Mouse (Mus musculus) right cerebral cortex, adult 18-20 months (tissue): ENCODE data around the gene Slc25a35.
"Not testable (repeated sequence)": the region's sequence is repeated elsewhere in the genome, so short reads cannot be mapped to it uniquely, and the experiment has no call there.

Experiments
- DNase-seq: peaks from one replicate; pipeline ENCODE4 v3.0.0; 2022; ENCODE audit warnings: mixed read lengths

Slc25a35 gene

GRCm38 (mm10) chr11:68967337-68968282 is at the start of gene Slc25a35:
TSS of gene Slc25a35 (plus strand) at chr11:68968131.
- peak; percentile 95 for DNase-seq

- no peak for DNase-seq
Observed at GRCm38 (mm10) chr11:68923191-68923590, 44.7 kb upstream of the Slc25a35 start.

GRCm38 (mm10) chr11:68924749-68925148 is 43.2 kb upstream of the Slc25a35 start:
- no peak for DNase-seq

DNA sequence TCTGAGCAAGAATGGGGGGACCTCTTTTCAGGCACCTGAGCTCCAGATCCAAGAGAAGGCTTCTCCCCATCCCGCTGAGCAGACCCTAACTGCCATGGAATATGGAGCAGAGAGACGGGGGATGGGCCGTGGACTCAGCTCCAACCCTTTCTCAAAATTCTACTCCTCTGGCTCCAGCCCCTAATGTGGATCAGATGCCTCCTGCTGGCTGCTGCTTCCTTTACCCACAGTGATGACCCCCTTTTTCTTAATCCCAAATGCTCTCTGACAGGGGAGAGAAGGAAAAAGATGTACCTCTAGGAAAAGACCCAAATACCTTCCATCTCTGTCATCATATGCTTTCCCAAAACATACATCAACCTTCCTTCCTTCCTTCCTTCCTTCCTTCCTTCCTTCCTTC is 41.0 kb upstream of the Slc25a35 start, which contains the start of gene Odf4:
Gene Odf4, minus strand, starts transcription at position 101 of the 400 bp plus-strand sequence.
- DNase-seq: no peak

DNA sequence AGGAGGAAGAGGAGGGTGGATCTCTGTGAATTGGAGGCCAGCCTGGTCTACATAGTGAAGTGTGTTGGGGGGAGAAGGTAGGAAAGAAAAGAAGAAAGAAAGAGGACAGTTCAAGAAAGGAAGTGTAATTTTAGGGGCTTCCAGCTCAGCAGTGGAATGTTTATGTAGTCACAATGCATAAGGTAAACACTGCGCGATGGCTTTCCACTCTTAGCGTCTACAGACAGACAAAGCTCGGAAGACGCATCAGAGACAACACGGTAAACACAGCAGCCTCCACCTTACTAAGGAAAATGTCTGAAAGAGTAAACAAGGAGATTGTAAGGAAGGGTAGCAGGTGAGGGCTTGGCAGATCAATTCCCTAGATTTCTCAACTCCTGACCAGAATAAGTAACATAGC is 38.0 kb upstream of the Slc25a35 start:
- no peak for DNase-seq

DNA sequence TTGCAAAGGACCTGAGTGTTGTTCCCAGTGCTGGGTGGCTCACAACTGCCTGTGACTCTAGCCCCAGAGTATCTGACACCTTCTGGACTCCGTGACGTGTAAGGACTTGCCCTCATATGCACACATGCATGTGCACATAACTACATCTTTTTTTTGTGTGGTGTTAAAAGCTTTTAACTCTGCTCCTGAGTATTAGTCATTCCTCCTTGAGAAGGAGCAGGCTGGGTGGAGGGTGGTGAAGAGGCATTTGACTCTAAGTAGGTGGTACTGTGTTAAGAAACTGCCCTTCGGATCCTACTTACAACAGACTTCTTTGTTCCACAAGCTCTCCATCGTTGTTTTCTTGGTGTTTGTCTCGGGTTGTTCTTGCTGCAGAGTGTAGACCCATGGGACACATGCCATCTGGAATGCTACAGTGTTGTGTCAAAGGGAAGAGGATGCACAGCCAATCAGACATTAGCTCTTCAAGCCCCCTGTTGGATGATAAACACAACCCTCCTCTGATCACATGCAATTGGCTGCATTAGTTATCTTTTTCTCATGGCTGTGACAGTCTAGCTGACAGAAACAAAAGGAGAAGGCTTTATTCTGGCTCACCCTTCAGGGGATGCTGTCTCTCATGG is 33.9 kb upstream of the Slc25a35 start:
- DNase-seq: no peak

DNA sequence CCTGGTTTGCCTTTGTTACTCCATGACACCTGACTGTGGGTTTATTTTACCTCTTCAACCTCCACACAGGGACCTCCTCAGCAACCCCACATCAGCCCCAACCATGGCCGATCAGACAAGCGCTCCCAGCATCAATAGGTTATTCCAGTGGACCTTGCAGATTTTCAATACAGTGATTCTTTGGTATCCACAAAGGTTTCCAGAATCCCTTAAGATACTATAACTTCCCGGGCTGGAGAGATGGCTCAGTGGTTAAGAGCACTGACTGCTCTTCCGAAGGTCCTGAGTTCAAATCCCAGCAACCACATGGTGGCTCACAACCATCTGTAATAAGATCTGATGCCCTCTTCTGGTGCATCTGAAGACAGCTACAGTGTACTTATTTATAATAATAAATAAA is 31.0 kb upstream of the Slc25a35 start:
- not testable (repeated sequence) for DNase-seq

DNA sequence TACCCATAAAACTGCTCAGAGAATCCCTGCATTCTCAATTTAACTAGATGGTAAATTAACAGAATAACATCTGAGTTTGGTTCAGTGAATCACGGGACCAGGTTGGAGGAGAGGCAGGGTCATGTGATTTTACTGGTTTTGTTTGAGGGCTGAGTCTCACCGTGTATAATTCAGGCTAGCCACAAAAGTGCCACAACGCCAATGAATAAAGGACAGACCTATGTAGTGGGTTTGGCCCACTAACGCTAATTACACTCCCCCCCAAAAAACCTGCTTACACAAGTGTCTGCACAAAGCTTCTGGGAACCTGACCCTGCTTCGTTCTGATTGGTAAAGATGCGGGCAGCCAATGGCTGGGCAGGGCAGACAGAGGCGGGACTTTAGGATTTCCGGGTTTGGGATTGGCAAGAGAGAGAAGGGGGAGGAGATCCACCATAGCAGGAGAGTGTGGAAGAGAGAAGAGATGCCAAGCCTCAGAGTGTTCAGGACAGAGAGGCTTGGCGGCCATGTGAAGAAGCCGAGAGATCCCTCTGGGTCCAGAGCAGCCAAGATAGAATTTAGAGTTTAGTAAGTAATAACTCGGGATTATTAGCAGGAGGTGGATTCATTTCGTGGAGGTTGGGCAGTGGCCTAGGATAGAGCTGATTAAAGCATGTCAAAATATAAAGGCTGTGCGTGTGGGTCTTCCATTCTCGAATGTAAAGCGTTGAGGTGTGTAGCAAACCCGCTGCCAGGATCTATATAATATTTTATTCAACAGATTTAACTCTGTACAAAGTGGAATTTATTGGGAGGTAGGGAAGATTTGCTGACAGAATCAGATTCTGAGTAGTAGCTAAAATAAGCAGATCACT is 28.3 kb upstream of the Slc25a35 start:
- DNase-seq: peak; percentile 94

- DNase-seq: no peak
Observed at GRCm38 (mm10) chr11:68940516-68940915, 27.4 kb upstream of the Slc25a35 start.

GRCm38 (mm10) chr11:68942731-68943130 is 25.2 kb upstream of the Slc25a35 start:
- DNase-seq: no peak

DNA sequence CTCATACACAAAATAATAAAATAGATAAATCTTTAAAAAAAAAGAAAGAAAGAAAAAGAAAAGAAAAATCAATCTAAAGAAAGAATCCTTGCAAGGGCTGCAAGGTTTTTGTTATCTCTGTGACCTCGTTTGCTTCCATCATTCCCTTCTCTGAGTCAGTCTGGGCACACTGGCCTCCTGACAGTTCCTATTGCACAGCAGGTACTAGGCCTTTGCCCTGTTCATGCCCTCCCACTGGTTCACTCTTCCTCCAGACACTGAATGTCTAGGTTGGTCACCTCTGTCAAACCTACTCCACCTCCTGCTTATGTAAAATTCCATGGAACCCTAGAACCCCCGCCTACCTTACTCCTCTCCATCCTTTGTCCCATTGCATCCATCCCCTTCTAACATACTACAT is 22.7 kb upstream of the Slc25a35 start:
- DNase-seq: no peak

DNA sequence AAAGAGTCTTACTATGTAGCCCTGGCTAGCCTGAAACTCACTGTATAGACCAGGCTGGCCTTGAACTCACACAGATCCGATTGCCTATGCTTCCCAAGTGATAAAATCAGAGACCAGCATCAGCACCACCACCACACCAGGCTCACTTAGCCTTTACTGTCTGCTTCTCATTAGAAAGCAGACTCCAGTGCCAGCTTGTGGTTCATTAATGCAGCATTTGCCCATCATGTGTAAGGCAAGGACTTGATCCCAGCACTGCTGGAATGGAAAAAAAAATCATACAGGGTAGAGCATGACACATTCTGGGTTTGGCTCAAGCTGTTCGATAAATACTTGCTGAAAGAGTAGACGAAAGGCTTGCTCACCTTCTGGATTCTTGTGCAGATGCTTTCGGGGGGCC is 21.9 kb upstream of the Slc25a35 start:
- no peak for DNase-seq

DNA sequence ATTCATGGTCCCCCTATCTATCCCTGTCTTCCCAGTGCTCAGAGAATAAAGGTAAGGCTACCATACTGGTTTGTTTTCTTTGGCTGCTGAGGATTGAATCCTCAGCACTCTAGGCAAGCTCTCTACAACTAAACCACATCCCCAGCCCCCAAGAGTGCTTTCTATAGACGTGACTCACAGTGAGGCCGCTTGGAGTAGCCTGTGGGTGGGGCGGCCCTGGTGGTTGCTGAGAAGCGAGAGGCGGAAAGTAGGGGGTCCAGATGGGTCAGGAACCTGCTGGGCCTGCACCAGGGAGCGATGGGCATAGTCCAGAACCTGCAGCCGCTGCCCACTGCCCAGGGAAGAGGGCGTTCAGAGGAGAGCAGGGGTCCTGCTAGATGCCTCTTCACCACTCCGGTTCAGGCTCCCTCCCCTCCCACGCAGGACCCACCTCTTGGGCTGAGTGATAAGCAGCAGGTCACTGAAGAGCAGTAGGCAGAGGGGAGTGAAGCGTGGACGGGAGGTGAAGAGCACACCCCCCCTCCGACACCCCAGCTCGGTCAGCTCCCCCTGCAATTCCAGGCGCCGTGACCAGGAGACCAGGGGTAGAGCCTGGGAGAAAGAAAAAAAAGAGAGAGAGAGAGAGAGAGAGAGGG is 21.0 kb upstream of the Slc25a35 start:
- DNase-seq: peak; percentile 77

DNA sequence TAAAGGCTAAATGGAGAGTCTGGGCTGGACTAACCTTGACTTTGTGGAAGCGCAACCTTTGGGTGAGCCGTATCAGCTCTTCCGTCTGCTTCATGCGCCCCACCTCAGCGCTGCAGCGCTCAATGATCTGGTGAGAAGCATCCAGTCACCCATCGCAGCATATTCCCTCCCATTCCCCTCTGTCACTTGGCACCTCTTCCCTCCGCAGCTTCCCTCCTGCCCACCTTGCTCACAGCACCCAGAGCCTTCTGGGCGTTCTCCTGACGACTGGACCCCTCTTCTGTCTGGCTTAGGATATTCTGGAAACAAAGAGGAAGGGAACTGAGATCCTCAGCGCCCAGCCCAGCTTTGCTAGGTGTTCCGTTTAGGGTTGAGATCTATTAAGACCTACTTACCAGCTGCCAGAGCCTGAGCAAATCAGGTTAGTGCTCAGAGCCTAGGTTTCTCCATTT is 20.4 kb upstream of the Slc25a35 start:
- DNase-seq: peak; percentile 46

DNA sequence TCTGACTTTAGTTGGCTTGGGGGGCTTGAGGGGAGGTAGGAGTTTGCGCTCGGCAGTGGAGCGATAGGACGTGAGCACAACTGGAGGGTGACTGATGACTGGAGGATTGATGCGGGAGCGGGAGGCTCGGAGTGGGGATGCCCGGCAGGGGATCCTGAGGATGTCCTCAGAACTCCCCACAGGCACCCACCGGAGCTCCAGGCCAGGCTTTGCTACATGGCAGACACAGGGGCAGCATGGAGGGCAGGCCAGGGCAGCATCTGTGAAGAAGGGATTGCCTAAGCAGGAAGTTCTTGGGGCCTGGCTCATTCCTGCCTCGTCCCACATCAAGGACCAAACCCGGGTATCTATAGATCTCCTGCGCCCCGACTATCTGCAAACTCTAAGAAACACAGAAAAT is 14.0 kb upstream of the Slc25a35 start:
- no peak for DNase-seq

DNA sequence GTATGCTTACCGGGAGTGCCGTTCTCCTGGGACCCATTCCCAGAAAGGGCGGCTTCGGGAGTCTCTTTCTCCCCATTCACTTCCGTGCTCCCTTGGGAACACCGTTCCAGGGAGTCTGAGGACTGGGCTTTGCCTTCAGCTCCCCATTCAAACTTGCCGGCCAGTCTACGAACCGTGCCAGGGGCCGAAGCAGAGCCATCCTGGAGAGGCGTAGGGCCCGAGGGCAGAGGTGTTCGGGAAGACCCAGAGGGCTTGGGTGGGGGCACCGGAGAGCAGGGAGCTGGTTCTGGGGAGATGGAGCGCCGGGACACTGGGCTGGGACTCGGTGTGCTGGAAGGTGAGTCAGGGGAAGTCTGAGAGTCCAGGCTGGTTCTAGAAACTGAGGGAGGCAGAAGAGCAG is 13.5 kb upstream of the Slc25a35 start:
- no peak for DNase-seq

GRCm38 (mm10) chr11:68955473-68955872 is 12.5 kb upstream of the Slc25a35 start:
- no peak for DNase-seq

- no peak for DNase-seq
Observed at GRCm38 (mm10) chr11:68956107-68956506, 11.8 kb upstream of the Slc25a35 start.

DNA sequence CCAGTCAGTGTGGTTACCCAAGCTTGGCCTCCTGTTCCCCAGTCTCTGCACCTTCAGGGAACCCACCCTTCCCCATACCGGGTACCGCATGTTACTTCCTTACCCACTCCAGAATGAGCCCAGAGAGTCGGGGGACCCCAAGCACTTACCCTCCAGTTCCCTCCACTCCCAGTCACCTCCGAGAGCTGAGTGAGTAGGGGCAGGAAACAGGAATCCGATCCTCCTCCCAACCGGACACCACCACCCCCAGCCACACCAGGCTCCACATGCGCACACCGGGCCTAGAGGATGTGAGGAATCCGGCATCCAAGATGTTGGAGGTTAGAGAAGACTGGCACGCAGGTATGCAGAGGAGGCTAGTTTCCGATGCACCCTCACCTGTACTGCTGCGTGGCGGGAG is 11.2 kb upstream of the Slc25a35 start:
- DNase-seq: no peak

DNA sequence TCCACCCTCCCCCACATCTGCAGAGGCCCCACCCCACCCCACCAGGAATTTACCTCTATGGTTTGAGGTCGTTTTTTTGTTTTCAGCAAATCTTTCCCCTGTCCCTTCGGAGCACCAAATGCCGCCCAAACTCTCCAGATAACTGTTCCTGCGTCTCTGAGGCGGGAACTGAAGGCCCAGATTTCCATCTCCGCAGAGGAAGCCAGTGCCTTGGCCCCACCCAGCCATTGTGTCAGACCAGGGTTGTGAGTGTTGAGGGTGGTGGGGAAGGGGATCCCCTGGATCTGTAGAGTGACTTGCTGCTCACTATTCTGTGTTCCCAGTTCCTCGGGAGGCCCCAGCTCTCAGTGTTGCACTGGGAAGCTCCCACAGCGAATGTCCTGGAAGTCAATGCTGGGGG is 10.6 kb upstream of the Slc25a35 start, which contains the start of gene Arhgef15:
Gene Arhgef15, minus strand, starts transcription at position 173 of the 400 bp plus-strand sequence.
- DNase-seq: no peak

GRCm38 (mm10) chr11:68957971-68958370 is 10.0 kb upstream of the Slc25a35 start:
- no peak for DNase-seq

GRCm38 (mm10) chr11:68961596-68961995 is 6.3 kb upstream of the Slc25a35 start:
- no peak for DNase-seq
